Mouse (Mus musculus): ENCODE data around the gene Ctnnbl1.

The Ctnnbl1 gene

DNA sequence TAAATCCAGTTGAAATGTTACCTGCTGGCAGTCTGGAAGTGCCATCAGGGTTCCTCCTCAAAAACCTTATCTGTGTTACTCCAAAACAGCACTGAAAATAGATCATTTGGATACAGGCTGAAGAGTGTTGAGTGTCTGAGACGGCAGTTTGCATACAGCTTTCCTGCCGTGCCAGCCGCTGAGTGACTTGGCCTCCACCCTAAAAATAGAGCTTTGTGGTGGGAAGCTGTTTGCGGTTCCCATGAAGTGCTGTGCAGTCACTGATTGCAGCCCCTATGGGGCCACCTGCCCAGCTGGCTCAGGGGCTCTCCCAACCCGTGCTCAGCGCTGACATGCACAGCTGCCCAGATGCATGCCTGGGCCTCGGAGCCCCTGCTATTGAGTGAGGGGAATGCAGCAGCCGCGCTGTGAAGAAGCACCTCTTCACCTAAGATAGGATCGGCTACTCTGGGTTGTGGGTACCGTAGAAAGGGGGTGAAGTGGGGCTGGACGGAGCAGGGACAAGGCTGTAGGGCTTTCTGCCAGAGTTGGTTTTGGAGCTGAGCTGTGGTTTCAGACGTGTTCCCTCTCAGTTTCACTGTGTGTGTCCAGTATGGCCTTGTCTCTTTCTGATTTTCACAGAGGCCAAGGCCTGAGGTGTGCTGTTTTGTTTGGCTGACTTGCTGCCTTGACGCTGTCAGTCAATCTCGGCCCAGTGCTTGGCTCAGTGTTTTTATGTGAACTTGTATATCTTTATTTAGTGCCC, 81.5 kb downstream of the Ctnnbl1 start:
- DNase-seq (ENCODE audit: low read depth, low spot score) = no peak

DNA sequence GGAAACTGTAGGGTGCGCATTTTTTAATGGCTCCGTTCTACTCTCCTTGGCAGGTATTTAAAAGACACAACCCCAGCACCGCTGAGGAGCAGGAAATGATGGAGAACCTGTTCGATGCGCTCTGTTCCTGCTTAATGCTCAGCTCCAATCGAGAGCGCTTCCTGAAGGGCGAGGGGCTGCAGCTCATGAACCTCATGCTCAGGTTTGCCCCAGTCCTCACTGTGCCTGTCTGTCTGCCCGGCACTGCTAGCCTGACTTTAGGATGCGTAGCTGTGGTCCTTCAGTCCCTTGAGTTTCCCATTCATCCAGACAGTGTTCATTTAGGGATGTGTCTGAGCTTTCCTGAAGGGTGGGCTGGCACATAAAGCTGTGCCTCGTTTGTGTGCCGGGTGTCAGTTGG, 82.2 kb downstream of the Ctnnbl1 start:
- DNase-seq (ENCODE audit: low read depth, low spot score) = no peak

DNA sequence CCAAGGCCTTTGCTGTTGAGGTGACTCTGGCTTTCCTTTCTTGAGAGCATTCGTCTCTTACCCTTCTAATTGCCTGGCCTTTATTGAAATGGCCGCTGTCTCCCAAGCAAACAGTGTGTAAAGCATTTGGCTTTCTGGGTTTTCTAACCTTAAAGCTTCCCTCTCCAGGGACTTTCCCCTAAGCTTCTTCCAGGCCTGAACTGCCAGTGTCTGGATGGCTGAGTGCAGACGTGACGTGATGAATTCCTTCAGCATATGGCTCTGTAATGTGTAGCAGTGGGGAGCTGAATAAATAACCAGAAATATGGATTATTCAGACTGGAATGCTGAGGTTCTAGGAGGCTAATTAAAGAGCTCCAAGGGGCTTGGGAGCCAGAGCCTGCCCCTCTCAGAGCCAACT, 84.1 kb downstream of the Ctnnbl1 start:
- DNase-seq (ENCODE audit: low read depth, low spot score) = no peak

DNA sequence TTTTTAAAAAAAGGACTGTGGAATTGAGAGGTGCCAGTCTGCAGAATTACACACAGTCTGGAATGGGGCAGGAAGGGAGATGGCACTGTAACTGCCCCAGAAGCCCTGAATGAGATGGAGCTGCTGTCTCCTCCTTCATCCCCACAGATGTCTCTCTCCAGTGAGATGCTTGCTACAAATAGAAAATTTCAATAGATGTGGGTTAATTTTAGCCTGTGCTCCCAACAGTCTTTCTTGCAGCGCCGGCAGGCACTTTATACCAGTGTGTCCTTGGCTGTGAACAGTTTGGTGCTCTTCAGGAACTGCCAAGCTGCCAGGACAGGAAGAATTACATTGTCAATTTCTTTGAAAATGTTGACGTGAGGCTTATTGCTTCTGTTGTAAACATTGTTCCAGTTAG, 86.3 kb downstream of the Ctnnbl1 start:
- no peak for DNase-seq (ENCODE audit: low read depth, low spot score)

DNA sequence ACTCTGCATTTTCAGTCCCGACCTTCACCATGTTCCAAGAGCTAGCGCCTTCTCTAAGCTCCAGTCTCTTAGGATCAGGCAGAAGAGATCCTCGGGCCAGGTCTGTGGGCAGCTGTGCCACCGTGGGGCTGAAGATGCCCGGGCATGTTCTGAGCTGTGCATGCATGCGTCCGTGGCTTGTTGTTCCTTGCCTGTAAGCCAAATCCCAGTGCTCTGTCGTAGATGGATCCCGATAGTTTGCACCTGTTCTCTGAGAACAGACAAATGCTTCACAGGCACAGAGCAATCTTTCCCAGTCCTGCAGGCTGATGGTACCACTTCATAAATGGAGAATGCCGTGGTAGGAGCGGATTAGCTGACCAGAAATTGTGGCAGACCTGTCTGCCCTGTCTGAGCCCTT, 87.0 kb downstream of the Ctnnbl1 start:
- no peak for DNase-seq (ENCODE audit: low read depth, low spot score)

DNA sequence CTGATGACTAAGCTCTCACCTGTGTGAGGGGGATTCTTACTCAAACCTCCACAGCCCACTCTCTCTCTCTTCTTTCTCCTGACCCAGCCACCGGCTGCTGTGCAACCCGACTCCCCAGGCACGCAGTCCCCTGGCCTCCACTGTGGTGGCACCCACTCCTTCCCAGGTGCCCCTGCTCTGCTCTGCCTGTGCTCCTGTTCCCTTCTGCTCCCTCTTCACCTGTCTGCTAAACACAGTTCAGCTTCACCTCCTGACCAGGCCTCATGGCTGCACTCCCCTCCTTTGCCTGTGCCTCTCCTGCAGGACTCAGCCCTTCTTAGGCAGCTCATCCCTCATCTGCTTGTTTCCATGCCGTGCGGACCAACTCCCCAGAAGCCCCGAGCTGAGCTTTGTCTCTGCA, 92.9 kb downstream of the Ctnnbl1 start:
- no peak for DNase-seq (ENCODE audit: low read depth, low spot score)

DNA sequence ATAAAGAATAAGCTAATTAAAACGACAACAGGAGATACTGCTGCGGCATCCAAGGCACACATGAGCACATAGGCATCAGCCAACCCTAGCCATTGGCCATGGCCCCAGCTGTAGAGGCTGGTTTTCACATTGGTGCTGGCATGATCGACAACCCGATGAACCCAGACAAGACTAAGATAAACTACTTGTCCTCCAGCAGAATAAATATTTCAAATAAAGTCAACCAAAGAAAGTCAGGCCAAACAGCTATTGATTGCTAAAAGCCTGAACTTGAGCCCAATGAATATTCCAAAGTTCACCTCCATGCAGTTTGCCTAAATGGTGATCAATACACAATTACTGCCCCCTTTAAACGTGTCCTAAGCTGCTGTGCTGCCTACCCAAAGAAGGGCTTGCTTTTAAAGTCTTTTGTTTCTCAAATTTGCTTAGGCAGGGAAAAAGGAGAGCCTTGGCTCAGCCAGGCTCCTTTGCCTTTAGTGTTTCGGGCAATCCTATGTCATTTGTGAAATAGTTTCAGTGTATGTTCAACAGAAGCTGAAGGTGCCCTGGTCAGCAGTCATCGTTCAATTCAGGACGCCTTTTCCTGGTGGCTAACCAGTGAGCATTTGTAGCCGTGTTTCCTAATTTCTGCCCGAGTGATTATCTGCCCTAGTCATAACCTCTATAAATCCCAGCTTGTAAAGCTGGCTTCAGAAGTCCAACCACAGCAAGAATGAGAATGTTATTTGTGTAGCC, 93.6 kb downstream of the Ctnnbl1 start:
- DNase-seq (ENCODE audit: low read depth, low spot score) = no peak

DNA sequence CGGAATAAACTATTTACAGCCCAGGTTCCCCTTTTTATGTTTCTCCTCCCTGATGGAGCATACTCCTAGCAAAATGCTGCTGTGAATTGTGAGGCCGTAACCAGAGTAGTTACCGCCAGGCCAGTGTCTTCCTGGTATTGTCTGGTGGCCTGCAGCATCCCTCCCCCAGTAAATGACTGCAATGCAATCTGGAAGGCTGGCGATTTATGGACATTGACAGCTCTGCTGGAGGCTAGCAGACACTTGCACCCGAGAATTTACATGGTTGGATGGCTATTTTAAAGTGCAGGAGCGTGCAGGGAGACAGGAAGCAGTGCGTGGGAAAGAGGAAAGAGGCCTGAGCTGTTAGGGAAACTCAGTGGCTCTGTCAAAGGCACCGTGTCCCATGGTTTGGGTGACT, 99.8 kb downstream of the Ctnnbl1 start:
- DNase-seq (ENCODE audit: low read depth, low spot score) = no peak

DNA sequence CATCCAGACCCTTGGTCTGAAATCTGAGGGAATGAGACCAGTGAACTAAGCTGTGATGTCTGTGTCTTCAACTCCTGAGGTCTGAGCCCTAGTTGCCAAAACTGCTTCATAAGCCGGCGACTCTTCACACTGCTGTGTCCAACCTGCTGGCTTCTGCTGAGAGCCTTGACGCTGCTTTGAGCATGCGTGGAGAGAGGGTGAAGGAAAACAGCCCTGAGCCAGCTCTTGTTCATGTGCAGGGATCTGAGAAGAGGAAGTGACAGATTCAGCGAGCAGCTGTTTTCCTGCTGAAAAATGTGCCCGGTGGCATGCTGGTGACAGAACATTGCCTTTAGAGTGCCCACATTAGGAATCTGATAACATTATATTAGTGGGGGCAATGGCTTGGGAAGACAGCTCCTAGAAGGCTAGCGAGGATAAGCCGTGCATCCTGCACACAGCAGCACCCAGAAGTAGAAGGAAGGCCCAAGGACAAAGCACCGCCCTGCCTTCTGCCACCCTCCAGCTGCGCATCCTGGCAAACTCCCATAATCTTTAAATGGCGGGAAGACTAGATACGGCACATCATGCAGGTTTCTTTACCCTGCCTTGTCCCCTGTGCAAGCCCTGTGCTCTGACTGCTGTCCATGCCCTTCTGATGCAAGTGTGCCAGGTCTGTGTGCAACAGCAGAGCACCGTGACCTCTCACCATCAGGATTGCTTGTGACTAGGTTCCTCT, 101.2 kb downstream of the Ctnnbl1 start:
- DNase-seq (ENCODE audit: low read depth, low spot score) = no peak

DNA sequence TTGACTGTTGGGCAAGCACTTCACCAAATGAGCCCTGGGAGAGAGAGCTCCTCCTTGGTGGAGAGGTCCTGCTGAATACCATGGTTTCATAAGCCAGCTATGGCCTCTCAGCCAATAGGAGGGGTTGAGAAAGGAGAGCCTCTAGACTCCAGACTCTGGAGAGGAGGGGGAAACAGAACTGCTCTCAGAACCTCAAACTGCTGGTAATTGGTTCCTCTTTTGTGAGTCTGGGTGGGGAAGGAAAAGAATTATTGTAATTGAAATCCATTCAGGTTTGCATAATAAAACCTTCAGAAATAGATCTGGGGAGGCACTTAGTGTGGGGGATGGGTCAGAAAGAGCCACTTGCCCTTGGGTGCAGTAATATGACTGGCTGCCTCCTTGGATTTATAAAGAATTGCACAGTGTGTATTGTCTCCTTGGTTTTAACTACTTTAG, 103.5 kb downstream of the Ctnnbl1 start:
- peak; percentile 64 for DNase-seq (ENCODE audit: low read depth, low spot score)

DNA sequence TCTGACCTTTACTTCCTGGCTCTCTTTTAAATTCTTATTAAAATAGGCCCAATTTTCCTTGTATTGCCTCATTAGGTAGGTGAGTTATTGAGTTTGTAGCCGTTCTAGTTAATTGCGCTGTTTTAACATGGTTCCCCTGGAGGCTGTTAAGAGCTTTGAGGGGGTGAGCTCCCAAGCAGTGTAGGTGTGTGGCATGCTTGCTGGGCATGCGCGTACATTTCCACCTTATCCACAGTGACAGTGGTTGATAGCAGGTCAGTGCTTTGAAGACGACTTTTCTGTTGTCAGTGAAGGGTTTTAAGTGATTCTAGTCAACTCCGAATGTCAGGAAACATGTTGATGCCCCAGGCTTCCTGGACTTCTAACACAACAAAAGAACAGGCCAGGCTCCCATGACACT, 103.9 kb downstream of the Ctnnbl1 start:
- no peak for DNase-seq (ENCODE audit: low read depth, low spot score)

DNA sequence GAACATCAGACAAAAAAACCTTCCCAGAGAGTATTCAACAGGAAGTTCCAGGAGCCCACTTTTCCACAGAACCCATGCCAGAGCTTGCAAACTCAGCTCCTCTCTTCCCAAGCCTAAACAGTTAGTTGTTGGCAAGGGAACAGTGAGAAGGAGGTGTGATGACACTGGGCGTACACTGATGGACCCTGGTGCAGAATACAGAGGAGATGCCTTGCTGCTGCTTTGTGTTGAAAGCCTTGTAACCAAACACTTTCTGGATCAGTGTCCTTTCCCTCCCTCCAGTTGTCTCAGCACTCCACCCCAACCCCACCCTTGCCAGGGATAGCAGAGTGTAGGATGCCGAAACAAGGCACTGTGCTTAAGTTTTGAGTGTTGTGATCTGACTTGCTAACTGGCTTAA, 107.5 kb downstream of the Ctnnbl1 start:
- DNase-seq (ENCODE audit: low read depth, low spot score) = no peak

DNA sequence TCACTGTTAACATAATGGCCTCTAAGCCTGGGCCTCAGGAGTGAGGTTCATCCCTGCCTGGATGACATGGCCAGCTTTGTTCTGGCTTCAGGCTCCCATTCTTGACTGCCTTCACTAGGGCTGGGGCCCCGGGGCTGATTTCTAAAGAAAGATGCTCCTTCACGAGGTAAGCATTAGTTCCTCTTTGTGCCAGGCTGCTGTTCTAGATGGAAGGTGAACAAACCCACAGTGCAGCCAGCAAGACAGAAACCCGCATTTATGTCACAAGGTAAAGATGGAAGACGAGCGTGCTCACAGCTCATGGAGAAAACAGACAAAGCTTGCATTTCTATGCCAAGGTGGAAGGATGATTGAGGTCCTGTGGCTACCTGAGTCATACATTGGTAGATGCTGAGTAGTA, 108.6 kb downstream of the Ctnnbl1 start:
- peak; percentile 44 for DNase-seq (ENCODE audit: low read depth, low spot score)

DNA sequence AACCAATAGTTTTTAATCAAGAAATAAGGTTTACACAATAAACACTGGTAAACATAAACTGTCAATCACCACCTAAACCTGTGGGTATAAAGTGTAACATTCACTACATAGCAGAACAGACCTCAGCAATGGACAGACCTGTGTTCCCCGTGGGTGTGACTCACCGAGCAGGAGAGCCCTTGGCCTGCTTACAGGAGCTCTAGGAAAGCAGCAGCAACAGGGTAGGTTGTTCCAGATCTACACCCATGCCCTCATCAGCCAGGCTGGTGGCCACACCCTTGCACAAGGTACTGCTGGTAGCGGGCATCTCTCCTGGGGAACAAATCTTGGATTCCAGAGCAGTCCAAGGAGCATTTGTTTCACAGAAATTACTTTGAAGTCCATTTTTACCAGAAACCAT, 115.9 kb downstream of the Ctnnbl1 start:
- no peak for DNase-seq (ENCODE audit: low read depth, low spot score)

DNA sequence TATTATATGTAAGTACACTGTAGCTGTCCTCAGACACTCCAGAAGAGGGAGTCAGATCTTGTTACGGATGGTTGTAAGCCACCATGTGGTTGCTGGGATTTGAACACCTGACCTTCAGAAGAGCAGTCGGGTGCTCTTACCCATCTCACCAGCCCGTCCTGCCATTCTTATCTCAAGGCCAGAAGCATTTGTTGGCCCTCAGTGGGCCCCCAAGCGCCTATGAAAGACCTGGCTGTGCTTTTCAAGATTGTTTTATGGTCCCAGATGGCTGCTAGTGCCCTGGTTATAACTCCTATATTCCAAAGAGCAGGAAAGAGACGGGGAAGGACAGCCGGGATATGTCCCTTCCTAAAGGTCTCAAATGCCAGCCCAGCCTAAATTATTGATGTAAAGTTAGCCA, 118.6 kb downstream of the Ctnnbl1 start:
- no peak for DNase-seq (ENCODE audit: low read depth, low spot score)

DNA sequence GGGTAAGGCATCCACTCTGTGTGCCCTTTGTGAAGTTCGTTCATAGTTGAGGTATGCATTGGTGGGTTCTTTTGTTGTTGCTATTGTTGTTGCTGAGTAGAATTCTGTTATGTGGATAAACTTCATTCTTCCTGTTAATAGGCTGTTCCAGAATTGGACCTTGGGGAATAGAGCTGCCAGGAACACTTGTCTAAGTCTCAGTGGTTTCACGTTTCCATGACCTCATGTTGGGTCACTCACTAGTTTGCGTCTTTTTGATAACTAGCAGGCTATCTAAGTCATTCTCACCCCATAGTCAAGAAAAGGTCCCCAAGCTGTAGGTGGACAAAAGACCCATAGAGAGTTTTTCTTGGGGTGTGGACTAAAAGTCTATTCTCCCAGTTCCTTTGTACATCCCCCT, 120.3 kb downstream of the Ctnnbl1 start:
- DNase-seq (ENCODE audit: low read depth, low spot score) = no peak

DNA sequence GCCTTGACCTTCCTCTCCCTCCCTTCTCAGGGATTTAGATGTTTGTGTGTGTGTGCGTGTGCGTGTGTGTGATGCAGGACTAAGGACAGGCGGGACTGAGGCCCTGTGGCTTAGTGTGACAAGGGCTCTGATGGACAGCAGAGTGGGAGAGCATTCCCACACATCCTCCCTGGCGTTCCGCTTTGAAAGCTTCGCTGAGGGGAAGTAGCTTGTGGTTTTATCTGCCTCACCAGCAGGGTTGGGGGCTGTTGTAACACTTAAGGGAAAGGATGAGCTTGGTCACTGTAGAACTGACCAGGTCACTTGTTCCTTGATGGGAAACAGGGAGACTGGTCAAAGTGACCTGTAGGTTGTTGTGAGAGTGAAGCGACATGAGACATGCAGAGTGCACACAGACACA, 121.1 kb downstream of the Ctnnbl1 start:
- no peak for DNase-seq (ENCODE audit: low read depth, low spot score)

DNA sequence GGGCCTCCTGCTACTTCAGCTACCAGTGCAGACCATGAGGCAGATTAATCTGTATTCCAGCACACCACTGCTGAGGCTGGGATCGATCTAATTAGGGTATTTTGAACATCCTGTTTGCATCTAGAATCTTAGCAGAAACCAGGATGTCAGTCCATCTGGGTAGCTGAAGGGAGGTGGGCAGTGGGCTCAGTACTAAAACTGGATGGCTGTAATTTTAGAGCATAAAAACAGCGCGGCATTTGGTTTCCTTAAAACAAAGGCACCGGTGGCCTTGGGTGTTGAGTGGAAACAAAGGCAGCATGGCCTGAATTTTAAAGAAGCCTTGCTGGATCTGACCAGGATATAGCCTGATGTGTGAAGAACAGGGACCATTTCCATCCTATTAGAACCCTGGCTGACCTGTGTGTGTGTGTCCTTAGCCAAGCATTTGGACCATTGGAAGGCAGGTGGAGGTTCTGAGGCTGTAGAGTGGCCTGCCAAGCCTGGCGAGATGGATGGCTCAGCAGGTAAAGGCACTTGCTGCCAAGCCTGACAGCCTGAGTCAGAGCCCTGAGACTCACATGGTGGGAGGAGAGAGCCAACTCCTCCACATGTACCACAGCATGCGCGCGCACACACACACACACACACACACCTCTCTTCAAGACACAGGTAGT, 122.0 kb downstream of the Ctnnbl1 start:
- no peak for DNase-seq (ENCODE audit: low read depth, low spot score)

DNA sequence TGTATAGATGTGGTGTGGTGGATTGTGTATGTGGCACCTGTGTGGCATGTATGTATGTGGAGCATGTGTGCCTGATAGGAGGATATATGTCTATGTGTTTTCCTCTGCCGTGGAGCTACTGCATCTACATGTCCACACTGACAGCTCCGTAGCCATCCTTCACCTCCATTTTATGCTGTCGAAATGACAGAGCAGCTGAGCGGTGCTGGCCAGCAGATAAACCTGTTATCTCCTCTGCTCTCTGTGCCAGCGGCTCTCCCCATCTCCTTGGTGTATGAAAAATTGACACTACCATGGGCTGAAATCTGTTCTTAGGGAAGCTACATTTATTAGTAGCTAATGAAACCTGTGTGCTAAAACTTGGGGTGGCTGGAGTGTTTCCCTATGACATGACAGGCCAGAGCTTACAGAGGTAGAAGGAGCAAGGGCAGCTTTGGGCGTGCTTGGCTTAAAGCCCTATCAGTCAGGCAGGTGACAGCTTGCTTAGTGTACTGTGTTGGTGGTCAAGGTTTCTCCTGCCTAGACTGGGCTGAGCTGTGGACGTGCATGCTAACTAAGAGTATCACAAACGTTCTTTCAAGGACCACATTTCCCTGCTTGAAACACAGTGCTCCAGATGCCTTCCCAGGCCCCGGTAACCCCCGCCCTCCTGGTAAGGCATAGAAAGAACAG, 124.2 kb downstream of the Ctnnbl1 start:
- no peak for DNase-seq (ENCODE audit: low read depth, low spot score)

DNA sequence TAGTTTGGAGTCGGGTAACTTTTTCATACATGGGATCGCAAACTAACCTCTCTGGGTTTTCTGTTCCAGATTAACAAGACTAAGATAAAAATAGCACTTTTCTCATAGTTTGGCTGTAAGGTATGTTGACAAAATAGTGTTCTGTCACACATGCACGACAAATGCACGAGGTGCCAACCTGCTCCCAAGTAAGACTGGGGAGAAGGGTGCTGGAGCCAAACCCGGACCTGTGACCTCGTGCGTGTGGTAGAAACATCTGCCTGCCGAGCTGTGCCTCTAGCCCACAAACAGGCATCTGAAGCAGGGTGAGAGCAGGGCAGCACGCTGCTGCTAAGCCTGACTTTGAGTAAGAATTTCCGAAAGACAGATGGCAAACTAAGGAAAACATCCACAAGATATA, 125.1 kb downstream of the Ctnnbl1 start:
- DNase-seq (ENCODE audit: low read depth, low spot score) = no peak

DNA sequence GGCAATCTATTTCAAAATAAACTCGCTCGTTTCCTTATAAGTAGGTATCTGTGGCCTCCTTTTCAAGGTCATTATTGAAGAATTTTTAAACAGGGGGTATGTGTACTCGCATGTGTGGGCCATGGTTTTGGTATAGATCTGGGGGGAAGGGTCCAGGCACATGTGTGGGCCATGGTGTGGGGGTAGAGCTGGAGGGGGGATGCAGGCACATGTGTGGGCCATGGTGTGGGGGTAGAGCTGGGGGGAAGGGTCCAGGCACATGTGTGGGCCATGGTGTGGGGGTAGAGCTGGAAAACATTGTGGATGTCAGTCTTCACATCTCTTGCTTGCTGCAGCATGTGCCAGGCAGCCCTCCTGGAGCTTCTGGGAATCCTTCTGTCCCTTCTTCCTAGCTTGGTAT, 129.9 kb downstream of the Ctnnbl1 start:
- no peak for DNase-seq (ENCODE audit: low read depth, low spot score)

DNA sequence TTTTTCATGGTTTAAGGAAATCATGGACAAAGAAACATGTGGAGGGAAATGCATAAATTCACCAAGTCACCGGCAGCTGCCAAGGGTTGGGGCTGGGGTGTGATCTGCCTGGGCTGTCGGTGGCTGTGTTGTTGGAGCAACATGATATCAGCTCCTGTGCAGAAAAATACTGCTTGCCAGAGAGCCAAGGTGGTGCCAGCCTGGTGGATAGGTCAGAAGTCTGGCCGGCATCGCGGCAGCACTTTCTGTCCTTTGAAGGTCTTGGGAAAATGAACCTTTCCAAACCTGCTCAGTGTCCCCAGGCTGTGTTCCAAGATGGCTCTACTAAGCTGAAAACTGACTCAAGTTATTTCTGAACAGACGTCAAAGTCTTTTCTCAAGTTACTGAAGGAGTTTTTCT, 133.0 kb downstream of the Ctnnbl1 start:
- no peak for DNase-seq (ENCODE audit: low read depth, low spot score)

All from A20 (cell line).